ENCODE assay signal across 27 mouse cellular contexts in the genomic region with DNA sequence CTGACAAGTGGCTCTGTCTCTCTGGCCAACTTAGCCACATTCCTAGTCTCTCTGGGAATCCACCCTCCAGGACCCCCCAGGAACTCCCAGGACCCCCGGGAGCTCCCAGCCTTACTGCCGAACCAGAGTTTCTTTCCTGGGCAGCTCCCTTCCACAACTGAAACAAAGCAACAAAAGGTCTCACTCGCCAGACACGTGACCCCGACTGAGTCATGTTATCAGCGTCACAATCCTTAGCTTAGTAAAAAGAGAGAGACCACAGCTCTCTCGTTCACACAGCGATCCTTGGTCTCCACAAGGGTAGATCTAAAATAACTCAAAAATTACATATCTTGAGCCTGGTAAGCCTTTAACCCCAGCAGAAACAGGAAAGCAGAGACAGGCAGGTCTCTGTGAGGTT. TPM values are rescaled to one million over a fixed set of nuclear protein-coding genes. Genes with fewer than 3 reads are reported as not detected.
DNase-seq lines count a peak whose midpoint lies in the region; ATAC-seq lines count a peak whose summit lies in the region.
"Had no signal": no experiment of that assay in that cellular context is flagged by ENCODE, and none has a peak within 500 bp of the region (broad histone marks: within the 10 kb centered on the region; RNA-seq: fewer than 3 reads in every experiment).

No protein-coding gene starts in this region.

- 0 out of 2 replicates have a peak, but pooled peaks cover 8% of the 10 kb centered on the region for H3K36me3 ChIP-seq in liver, embryonic 15.5 days (replicated peaks)
- H3K36me3 ChIP-seq: heart, embryonic 13.5 days; hindbrain, embryonic 15.5 days; stomach, embryonic 15.5 days had no signal

- peak; percentile 59 for DNase-seq in 3134 (ENCODE audit: extremely low read depth, insufficient read length, low spot score)
- peak; percentile 77 for DNase-seq in induced T-regulatory cell, adult 2 months (ENCODE audit: low read depth)
- no peak for DNase-seq in lung, postnatal 14 days
- no peak for DNase-seq in gastrocnemius, adult 8-10 months (ENCODE audit: low spot score in 2 of 2)
- no peak for DNase-seq in gastrocnemius, adult 18-20 months (ENCODE audit: low spot score)
- no peak for DNase-seq in urinary bladder, postnatal 25 days (ENCODE audit: low spot score)
- DNase-seq: adrenal gland, adult 8-10 months; cerebellum, adult 11 months; cerebellum, postnatal 14 days; embryo, embryonic 11 days; forebrain, postnatal 0 days; gastrocnemius, postnatal 10 days; heart, adult 11 months; heart, postnatal 36 days; kidney, adult 18-20 months; kidney, postnatal 25 days; lung, adult 2 months; lung, postnatal 4 days; right cerebral cortex, postnatal 25 days had no signal

- WGBS in liver, embryonic 15.5 days (ENCODE audit: insufficient replicate concordance), result 37% methylated on average over 8 of the region's 8 CpGs

- peaks cover 85% of the 10 kb centered on the region for H3K4me1 ChIP-seq in liver, embryonic 15.5 days (replicated peaks)
- H3K4me1 ChIP-seq: hindbrain, embryonic 15.5 days had no signal

- H3K9ac ChIP-seq in liver, embryonic 15.5 days, result peak overlapping the region; percentile 65
- H3K9ac ChIP-seq: forebrain, postnatal 0 days; heart, embryonic 13.5 days; hindbrain, embryonic 15.5 days; stomach, embryonic 15.5 days had no signal

- H3K27me3 ChIP-seq in liver, embryonic 15.5 days, result no peaks in the 10 kb centered on the region
- H3K27me3 ChIP-seq: heart, embryonic 13.5 days; hindbrain, embryonic 15.5 days; stomach, embryonic 15.5 days had no signal

- peak overlapping the region; percentile 99 for H3K27ac ChIP-seq in liver, embryonic 15.5 days (replicated peaks)
- H3K27ac ChIP-seq: hindbrain, embryonic 15.5 days; left cerebral cortex, adult 2 months; stomach, embryonic 15.5 days had no signal

- no peaks in the 10 kb centered on the region for H3K9me3 ChIP-seq in liver, embryonic 15.5 days (replicated peaks)
- H3K9me3 ChIP-seq: G1E; heart, embryonic 13.5 days; hindbrain, embryonic 15.5 days; stomach, embryonic 15.5 days had no signal

- ATAC-seq in CD4-positive, CD25-positive, alpha-beta regulatory T cell, adult 4 months, result peak; percentile 40
- no peak for ATAC-seq in liver, embryonic 15.5 days (ENCODE audit: insufficient read depth)
- ATAC-seq: forebrain, postnatal 0 days; midbrain, embryonic 16.5 days had no signal

- H3K4me2 ChIP-seq in liver, embryonic 15.5 days, result peak overlapping the region; percentile 78
- H3K4me2 ChIP-seq: hindbrain, embryonic 15.5 days; stomach, embryonic 15.5 days had no signal

- H3K4me3 ChIP-seq in liver, embryonic 15.5 days (replicated peaks), result no peak overlapping the region
- H3K4me3 ChIP-seq: heart, embryonic 13.5 days; hindbrain, embryonic 15.5 days; left cerebral cortex, adult 2 months; stomach, embryonic 15.5 days had no signal

RNA-seq across cellular contexts. Expression of gene Asprv1, which starts 13.8 kb away (rescaled TPM):
- under 1 TPM in 1 of 2 experiments, not detected in 1; 0.20 TPM for polyA plus RNA-seq in CD4-positive, CD25-positive, alpha-beta regulatory T cell, adult 4 months (2017; shearing (Covaris generic))
- polyA plus RNA-seq in liver, embryonic 15.5 days (2015; fragmentation: Nextera tagmentation; extraction: Ambion mirVana), result 2.0 and 2.9 TPM in 2 replicates
- total RNA-seq in gastrocnemius, adult 8-10 months (2022), result not detected
- total RNA-seq in gastrocnemius, adult 18-20 months (2021), result not detected
- total RNA-seq: heart, postnatal 36 days had no signal
- polyA plus RNA-seq: G1E had no signal

RNA-seq across cellular contexts. Expression of gene Mxd1, which starts 27.2 kb away (rescaled TPM):
- polyA plus RNA-seq in CD4-positive, CD25-positive, alpha-beta regulatory T cell, adult 4 months (2017; shearing (Covaris generic)), result 10 to 100 TPM; 17.8 to 21.8 TPM
- 48.8 and 58.0 TPM in 2 replicates for polyA plus RNA-seq in liver, embryonic 15.5 days (2015; fragmentation: Nextera tagmentation; extraction: Ambion mirVana)
- total RNA-seq in gastrocnemius, adult 8-10 months (2022), result 1 to 10 TPM; 2.8 to 4.0 (median 3.2) TPM
- total RNA-seq in gastrocnemius, adult 18-20 months (2021), result 1 to 10 TPM; 2.6 TPM

RNA-seq across cellular contexts. Expression of gene Snrnp27, which starts 42.6 kb away (rescaled TPM):
- polyA plus RNA-seq in CD4-positive, CD25-positive, alpha-beta regulatory T cell, adult 4 months (2017; shearing (Covaris generic)), result 100 to 1,000 TPM; 100 to 121 TPM
- polyA plus RNA-seq in liver, embryonic 15.5 days (2015; fragmentation: Nextera tagmentation; extraction: Ambion mirVana), result 37.5 and 47.5 TPM in 2 replicates
- 10 to 100 TPM; 58.0 to 74.4 (median 64.0) TPM for total RNA-seq in gastrocnemius, adult 8-10 months (2022)
- total RNA-seq in gastrocnemius, adult 18-20 months (2021), result 10 to 100 TPM; 77.6 to 78.6 TPM

Comparison
In these comparisons a context has a peak if more than half of its experiments do, and no peak if none do; other contexts are left out.
1. DNase-seq: peak in 3134 (single experiment) and induced T-regulatory cell, adult 2 months (single experiment); none in lung, postnatal 14 days (single experiment), gastrocnemius, adult 8-10 months (0 of 2), gastrocnemius, adult 18-20 months (single experiment) and urinary bladder, postnatal 25 days (single experiment).